Mouse (Mus musculus): ENCODE measurements around the gene Tnni1. TPM values are rescaled to one million over a fixed set of nuclear protein-coding genes. Genes with fewer than 3 reads are reported as not detected.

The Tnni1 gene
- polyA plus RNA-seq, 1 experiment: 1.0 TPM

DNA sequence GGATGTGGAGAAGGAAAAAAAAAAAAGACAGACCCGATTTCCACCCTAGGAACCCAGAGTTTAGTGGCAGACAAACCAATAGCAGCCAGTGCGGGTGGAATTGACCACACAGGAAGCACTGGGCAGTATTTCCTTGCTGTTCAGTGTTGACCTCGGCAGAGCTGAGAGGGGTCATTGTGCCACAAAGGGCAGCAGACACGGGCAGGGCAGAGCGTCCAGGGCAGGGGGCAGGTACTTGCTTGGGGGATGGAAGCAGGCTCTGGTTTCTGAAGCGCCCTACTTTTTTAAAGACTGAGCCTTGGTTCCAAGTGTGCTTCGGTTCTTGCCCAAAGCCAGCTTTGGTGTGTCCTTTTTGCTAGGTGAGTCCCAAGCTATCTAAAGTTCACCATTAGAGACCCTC is 9.0 kb upstream of the Tnni1 start:
- no peak for TF ChIP-seq CTCF (IDR thresholded peaks at IDR 0.05; ENCODE audit: low read depth, low read length)
- TF ChIP-seq EP300 (IDR thresholded peaks at IDR 0.05; ENCODE audit: insufficient read depth, low read depth, low read length): no peak
- no peak for TF ChIP-seq POLR2A (IDR thresholded peaks at IDR 0.05; ENCODE audit: insufficient read depth, low read length)
- peaks cover under 1% of the 10 kb centered on the region for H3K4me1 ChIP-seq (ENCODE audit: control insufficient read depth, insufficient read depth, low read length)
- no peaks in the 10 kb centered on the region for H3K27me3 ChIP-seq (ENCODE audit: control insufficient read depth, insufficient read depth, low read length, poor library complexity, severe bottlenecking)
- H3K36me3 ChIP-seq (ENCODE audit: control insufficient read depth, insufficient read depth, low read length, poor library complexity, severe bottlenecking): peaks cover 30% of the 10 kb centered on the region
- no peaks in the 10 kb centered on the region for H3K9me3 ChIP-seq (replicated peaks; ENCODE audit: control insufficient read depth, insufficient read depth, low read length, poor library complexity, severe bottlenecking)
- H3K4me3 ChIP-seq (ENCODE audit: low read depth, low read length): no peak overlapping the region
- no peak overlapping the region for H3K27ac ChIP-seq (ENCODE audit: insufficient read depth, low read length)
- H3K9ac ChIP-seq (ENCODE audit: low read depth, poor library complexity, severe bottlenecking): no peak overlapping the region

DNA sequence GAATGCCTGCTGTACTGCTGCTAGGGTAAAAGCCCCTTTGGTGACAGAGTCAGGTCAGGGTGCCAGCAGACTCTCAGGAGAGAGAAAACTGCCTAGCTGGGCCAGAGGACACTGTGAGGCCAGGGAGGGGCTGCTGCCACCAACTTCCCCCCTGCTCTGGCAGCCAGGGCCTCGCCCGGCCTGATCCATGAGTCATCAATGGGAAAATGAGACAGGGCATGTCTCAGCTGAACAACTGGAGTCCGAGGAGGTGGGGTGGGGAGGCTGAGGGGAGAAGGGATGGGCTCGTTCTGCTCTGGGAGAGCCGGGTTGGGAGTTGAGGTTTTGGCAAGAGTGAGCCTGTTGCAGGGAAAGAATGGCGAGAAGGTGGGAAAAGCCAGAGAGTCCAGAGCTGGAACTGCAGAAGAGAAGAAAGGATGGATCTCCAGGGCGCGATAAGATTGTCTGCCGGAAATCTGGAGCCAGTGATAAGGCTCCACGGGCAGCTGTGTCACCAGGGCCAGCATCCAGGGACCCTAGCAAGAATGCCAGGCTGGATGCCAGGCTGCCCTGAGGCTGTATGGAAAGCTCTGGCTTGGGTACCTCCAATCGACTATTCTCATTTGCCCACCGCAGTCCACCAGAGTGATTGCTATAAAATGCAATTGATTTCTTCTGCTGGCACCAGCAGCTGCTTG is 8.2 kb upstream of the Tnni1 start:
- no peaks in the 10 kb centered on the region for H3K4me1 ChIP-seq (ENCODE audit: control insufficient read depth, insufficient read depth, low read length)
- H3K27me3 ChIP-seq (ENCODE audit: control insufficient read depth, insufficient read depth, low read length, poor library complexity, severe bottlenecking): no peaks in the 10 kb centered on the region
- H3K27ac ChIP-seq (ENCODE audit: insufficient read depth, low read length): no peak overlapping the region
- H3K9me3 ChIP-seq (replicated peaks; ENCODE audit: control insufficient read depth, insufficient read depth, low read length, poor library complexity, severe bottlenecking): no peaks in the 10 kb centered on the region
- H3K9ac ChIP-seq (ENCODE audit: low read depth, poor library complexity, severe bottlenecking): no peak overlapping the region
- no peak for TF ChIP-seq EP300 (IDR thresholded peaks at IDR 0.05; ENCODE audit: insufficient read depth, low read depth, low read length)
- no peak for TF ChIP-seq POLR2A (IDR thresholded peaks at IDR 0.05; ENCODE audit: insufficient read depth, low read length)
- TF ChIP-seq CTCF (IDR thresholded peaks at IDR 0.05; ENCODE audit: low read depth, low read length): no peak
- no peak overlapping the region for H3K4me3 ChIP-seq (ENCODE audit: low read depth, low read length)
- H3K36me3 ChIP-seq (ENCODE audit: control insufficient read depth, insufficient read depth, low read length, poor library complexity, severe bottlenecking): peaks cover 30% of the 10 kb centered on the region

DNA sequence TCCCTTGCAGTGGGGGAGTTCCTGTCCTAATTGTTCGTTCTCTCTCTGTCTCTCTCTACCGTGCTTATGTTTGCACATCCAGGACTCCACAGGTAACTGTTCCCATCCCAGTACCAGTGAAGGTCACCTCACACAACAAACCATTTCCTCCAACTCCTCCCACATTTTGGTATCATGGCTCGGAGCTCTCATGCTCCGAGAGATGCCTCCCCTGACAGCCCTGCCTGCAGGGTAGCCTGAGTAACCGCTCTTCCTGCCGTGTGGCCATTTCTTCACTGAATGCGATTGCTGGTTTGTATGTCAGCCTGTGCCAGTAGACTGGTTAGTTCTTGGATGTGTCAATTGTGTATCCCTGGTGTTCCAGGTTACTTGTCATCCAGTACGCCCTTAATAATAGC is 7.7 kb upstream of the Tnni1 start:
- no peaks in the 10 kb centered on the region for H3K9me3 ChIP-seq (replicated peaks; ENCODE audit: control insufficient read depth, insufficient read depth, low read length, poor library complexity, severe bottlenecking)
- no peaks in the 10 kb centered on the region for H3K4me1 ChIP-seq (ENCODE audit: control insufficient read depth, insufficient read depth, low read length)
- TF ChIP-seq POLR2A (IDR thresholded peaks at IDR 0.05; ENCODE audit: insufficient read depth, low read length) (no peak), EP300 (IDR thresholded peaks at IDR 0.05; ENCODE audit: insufficient read depth, low read depth, low read length) (no peak), CTCF (IDR thresholded peaks at IDR 0.05; ENCODE audit: low read depth, low read length) (no peak)
- no peak overlapping the region for H3K4me3 ChIP-seq (ENCODE audit: low read depth, low read length)
- no peaks in the 10 kb centered on the region for H3K27me3 ChIP-seq (ENCODE audit: control insufficient read depth, insufficient read depth, low read length, poor library complexity, severe bottlenecking)
- H3K27ac ChIP-seq (ENCODE audit: insufficient read depth, low read length): no peak overlapping the region
- peaks cover 30% of the 10 kb centered on the region for H3K36me3 ChIP-seq (ENCODE audit: control insufficient read depth, insufficient read depth, low read length, poor library complexity, severe bottlenecking)
- no peak overlapping the region for H3K9ac ChIP-seq (ENCODE audit: low read depth, poor library complexity, severe bottlenecking)

DNA sequence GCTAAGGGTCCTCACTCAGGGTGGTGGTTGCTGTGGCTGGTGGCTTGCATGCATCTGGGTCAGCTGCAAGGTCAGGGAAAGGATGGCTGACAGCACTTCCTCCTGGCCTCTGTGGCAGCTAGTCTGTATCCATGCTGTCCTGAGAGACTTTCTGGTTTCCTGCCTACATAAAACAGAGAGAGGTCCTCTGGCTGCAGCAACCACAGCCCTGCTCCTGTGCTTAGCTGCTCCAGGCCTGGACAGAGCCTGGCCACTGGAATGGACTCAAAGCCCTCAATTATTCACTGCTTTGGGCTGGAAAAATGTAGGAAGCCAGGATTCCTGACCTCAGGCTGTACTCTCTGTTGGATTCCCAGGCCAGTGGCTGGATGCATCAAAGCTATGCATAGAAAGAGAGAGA is 2.6 kb upstream of the Tnni1 start:
- Histone ChIP-seq H3K9ac (ENCODE audit: low read depth, poor library complexity, severe bottlenecking) (no peak overlapping the region), H3K9me3 (replicated peaks; ENCODE audit: control insufficient read depth, insufficient read depth, low read length, poor library complexity, severe bottlenecking) (no peaks in the 10 kb centered on the region), H3K27me3 (ENCODE audit: control insufficient read depth, insufficient read depth, low read length, poor library complexity, severe bottlenecking) (no peaks in the 10 kb centered on the region), H3K4me1 (ENCODE audit: control insufficient read depth, insufficient read depth, low read length) (no peaks in the 10 kb centered on the region), H3K4me3 (ENCODE audit: low read depth, low read length) (no peak overlapping the region), H3K27ac (ENCODE audit: insufficient read depth, low read length) (no peak overlapping the region), H3K36me3 (ENCODE audit: control insufficient read depth, insufficient read depth, low read length, poor library complexity, severe bottlenecking) (no peaks in the 10 kb centered on the region)
- TF ChIP-seq CTCF (IDR thresholded peaks at IDR 0.05; ENCODE audit: low read depth, low read length): no peak
- TF ChIP-seq EP300 (IDR thresholded peaks at IDR 0.05; ENCODE audit: insufficient read depth, low read depth, low read length): no peak
- no peak for TF ChIP-seq POLR2A (IDR thresholded peaks at IDR 0.05; ENCODE audit: insufficient read depth, low read length)

DNA sequence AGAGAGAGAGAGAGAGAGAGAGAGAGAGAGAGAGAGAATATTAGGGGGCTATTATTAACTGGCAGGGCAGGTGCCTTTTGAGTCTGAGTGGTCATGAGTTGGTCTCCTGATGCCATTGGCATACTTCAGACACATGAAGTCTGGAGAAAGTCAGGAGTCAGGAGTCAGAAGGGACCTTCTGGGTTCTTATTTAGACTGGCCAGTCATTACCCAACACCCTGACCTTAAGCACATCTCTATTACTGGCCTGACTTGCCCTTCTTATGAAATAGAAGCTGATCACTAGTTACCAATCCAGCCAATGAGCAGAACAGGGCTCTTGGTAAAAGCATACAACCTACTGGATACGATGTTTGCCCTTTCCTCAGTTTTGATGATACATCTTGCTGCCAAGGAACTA is 2.2 kb upstream of the Tnni1 start:
- Histone ChIP-seq H3K9me3 (replicated peaks; ENCODE audit: control insufficient read depth, insufficient read depth, low read length, poor library complexity, severe bottlenecking) (no peaks in the 10 kb centered on the region), H3K27ac (ENCODE audit: insufficient read depth, low read length) (no peak overlapping the region), H3K4me3 (ENCODE audit: low read depth, low read length) (no peak overlapping the region), H3K27me3 (ENCODE audit: control insufficient read depth, insufficient read depth, low read length, poor library complexity, severe bottlenecking) (no peaks in the 10 kb centered on the region), H3K9ac (ENCODE audit: low read depth, poor library complexity, severe bottlenecking) (no peak overlapping the region), H3K4me1 (ENCODE audit: control insufficient read depth, insufficient read depth, low read length) (no peaks in the 10 kb centered on the region), H3K36me3 (ENCODE audit: control insufficient read depth, insufficient read depth, low read length, poor library complexity, severe bottlenecking) (no peaks in the 10 kb centered on the region)
- TF ChIP-seq POLR2A (IDR thresholded peaks at IDR 0.05; ENCODE audit: insufficient read depth, low read length) (no peak), EP300 (IDR thresholded peaks at IDR 0.05; ENCODE audit: insufficient read depth, low read depth, low read length) (no peak), CTCF (IDR thresholded peaks at IDR 0.05; ENCODE audit: low read depth, low read length) (no peak)

DNA sequence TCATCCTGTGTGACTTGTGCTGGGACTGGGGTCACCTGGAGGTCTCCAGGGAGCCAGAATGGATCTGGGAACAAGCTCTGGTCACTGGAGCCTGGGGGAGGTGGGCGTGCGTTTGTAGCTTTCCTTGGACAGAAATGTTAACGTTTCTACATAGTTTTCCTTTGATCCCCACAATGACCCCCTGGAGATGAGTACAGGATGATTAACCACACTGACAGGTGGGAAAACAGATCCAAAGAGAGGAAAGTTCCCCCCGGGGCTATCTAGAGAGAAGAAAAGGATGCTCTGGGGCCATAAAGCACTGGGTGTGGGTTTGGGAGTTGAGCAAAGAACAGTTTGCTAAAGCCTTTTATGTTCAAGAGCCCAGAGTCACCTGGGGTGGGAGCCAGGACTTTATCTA is 1.4 kb downstream of the Tnni1 start:
- no peak overlapping the region for H3K4me3 ChIP-seq (ENCODE audit: low read depth, low read length)
- H3K4me1 ChIP-seq (ENCODE audit: control insufficient read depth, insufficient read depth, low read length): peaks cover 1% of the 10 kb centered on the region
- H3K27me3 ChIP-seq (ENCODE audit: control insufficient read depth, insufficient read depth, low read length, poor library complexity, severe bottlenecking): no peaks in the 10 kb centered on the region
- no peaks in the 10 kb centered on the region for H3K36me3 ChIP-seq (ENCODE audit: control insufficient read depth, insufficient read depth, low read length, poor library complexity, severe bottlenecking)
- no peak for TF ChIP-seq CTCF (IDR thresholded peaks at IDR 0.05; ENCODE audit: low read depth, low read length)
- TF ChIP-seq POLR2A (IDR thresholded peaks at IDR 0.05; ENCODE audit: insufficient read depth, low read length): no peak
- TF ChIP-seq EP300 (IDR thresholded peaks at IDR 0.05; ENCODE audit: insufficient read depth, low read depth, low read length): no peak
- no peak overlapping the region for H3K9ac ChIP-seq (ENCODE audit: low read depth, poor library complexity, severe bottlenecking)
- no peak overlapping the region for H3K27ac ChIP-seq (ENCODE audit: insufficient read depth, low read length)
- H3K9me3 ChIP-seq (replicated peaks; ENCODE audit: control insufficient read depth, insufficient read depth, low read length, poor library complexity, severe bottlenecking): no peaks in the 10 kb centered on the region
